Mouse (Mus musculus) thymus, postnatal 0 days (tissue): Measurements from ENCODE around the gene Heatr9. TPM values are rescaled to one million over a fixed set of nuclear protein-coding genes. Genes with fewer than 3 reads are reported as not detected.
A peak's percentile ranks its signal among the peaks of the same experiment; 100 is the strongest.
"Not testable (repeated sequence)": the region's sequence is repeated elsewhere in the genome, so short reads cannot be mapped to it uniquely, and the experiment has no call there.

Experiments used
- DNase-seq: peaks from one replicate; pipeline ENCODE4 v3.0.0-alpha.2; 2015; ENCODE audit warnings: low spot score
- polyA plus RNA-seq: library from polyadenylated mRNA; unstranded; fragments of >200 nt; fragmentation: Nextera tagmentation; extraction: Ambion mirVana; gene quantifications from 2 replicates; pipeline ENCODE4 v1.2.1, GENCODE M21; 2015

Heatr9 gene
- polyA plus RNA-seq, result not detected in 2 replicates

DNA sequence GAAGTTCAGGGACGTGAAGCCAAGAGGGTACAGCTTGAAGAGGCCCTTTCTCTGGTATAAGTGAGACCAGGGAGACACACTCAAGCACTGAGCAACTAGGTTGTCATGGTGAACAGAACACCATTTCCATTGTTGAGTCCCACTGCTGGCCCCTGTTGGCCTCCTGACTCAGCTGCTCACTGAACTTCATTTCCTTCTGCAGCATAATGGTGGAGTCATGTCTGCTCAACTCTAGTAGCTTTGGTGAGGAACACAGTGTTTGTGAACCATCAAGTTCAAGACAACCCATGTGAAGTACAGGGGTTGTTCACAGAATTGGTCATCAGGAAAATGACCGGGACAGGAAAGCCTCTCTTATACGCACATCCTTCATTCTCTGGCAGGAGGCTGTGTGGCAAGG, at the start of gene Heatr9:
TSS of gene Heatr9 (minus strand) at position 101 of the 400 bp plus-strand sequence.
- DNase-seq, result no peak

DNA sequence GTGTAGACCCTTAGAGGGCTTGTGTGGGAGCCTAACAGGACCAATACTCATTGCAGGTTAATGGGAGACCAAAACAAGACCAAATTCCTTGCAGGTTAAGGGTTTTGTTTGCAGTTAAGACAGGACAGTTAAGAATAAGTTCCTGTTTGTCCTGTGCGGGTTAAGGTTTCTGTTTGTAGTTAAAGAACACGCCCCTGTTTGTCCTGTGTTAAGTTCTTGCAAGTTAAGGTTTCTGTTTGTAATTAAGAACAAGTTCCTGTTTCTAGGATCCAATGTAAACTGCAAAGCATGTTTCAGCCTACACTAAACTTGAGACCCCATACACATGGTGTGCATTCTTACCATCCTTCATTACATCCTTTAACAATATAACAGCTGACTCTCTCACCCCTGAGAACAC, 48.2 kb upstream of the Heatr9 start:
- no peak for DNase-seq

DNA sequence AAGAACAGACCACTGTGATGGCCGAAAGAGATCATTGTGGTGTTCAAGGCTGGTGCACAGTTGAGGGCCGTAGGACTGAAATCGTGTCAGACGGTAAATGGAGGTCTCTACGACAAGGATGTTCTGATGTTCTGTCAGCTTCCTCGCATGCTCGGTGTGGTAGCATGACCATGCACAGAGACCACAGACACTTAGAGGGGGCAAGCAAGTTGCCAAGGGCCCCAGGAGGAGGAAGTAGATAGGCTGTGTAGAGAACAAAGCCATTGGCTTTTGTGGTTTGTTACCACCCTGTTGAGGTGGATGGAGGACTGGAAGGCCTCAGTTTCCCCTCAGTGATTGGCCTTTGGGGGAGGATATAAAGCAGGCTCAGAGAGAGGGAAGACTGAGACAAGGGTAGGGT, 47.3 kb upstream of the Heatr9 start:
- no peak for DNase-seq

DNA sequence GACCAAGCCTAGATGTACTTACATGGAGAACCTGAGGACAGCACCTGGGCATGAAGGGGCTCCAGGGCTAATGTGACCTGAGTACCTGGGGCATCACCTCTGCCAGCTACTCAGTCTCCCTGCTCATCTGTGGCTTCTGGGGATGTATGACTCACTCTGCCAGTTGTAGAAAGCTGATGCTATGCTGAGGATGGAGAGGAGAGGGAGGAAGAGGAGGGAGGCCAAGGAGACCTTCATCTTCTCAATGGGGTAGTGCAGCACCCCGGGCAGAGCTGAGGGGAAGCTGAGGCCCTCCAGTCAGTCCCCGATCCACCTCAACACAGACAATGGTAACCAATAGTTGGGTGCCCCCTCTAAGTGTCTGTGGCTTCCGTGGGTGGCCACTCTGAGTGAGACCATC, 46.8 kb upstream of the Heatr9 start:
- DNase-seq, result no peak

DNA sequence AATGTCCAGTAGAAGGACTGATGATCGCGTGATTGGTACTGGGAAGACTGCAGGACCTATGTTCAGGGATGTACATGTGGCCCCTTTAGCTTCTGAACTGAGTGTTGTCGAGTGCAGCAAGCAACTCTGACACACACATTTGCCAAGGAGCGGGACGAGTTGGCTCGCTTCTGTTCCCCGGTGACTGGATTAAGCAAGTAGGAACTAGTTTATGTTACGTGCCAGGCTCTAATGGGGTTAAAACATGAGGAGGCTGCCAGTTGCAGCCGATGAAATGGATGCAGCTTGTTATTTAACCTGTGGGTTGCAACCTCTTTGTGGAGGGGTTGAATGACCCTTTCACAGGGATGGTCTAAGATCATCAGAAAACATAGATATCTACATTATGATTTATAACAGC, 46.1 kb upstream of the Heatr9 start:
- no peak for DNase-seq

DNA sequence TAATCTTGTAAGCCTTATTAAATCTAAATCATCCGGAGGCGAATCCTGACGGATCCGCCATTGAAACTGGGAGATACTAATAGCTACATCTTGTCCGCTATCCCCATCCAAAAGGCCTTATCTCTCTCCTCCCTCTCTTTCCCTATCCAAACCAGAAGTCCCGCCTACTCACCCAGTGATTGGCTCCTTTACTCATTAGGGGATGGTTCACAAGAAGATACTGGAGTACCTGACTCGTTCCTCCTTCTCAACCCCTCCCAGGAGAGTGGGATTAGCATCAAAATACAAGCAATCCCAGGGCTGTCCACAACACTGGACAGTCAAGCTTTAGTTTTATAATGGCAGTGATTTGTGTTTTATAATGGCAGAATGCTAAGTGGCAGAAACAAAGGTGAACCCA, 45.3 kb upstream of the Heatr9 start:
- DNase-seq, result no peak

DNA sequence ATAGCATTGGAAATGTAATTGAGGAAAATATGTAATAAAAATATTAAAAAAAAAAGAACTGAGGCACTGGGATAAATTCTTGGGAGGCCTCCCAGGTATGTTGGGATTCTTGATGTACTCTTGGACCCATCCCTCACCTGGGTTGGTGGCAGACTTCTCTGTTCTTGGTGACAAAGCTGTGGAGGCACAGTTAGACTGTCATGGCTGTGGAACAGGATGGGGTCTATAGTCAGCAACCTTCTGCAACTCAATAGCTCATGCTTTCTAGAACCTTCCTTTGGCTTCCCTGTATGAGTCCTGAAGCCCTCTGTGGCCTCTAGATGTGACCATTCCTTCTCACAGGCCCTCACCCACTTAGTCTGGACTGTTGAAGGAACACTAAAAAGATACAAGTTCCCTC, 44.6 kb upstream of the Heatr9 start:
- DNase-seq, result no peak

DNA sequence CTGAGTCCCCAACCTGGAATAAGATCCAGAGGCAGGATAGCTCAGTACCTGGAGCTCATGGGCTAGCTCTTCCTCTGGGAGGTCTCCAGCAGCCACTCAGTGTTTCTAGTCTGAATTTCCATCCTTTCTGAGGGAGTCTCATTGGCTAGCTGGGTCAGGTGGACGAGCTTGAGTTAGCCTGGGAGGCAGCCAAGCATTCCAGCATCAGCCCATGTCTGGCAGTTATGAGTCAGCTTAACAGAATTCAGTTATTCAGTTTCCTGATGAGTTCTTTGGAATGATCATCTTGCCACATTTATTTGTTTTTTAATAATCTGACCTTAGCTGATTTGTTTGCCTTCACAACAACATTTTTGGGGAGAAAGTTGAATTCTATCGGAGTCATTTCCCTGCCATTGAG, 41.8 kb upstream of the Heatr9 start:
- no peak for DNase-seq

DNA sequence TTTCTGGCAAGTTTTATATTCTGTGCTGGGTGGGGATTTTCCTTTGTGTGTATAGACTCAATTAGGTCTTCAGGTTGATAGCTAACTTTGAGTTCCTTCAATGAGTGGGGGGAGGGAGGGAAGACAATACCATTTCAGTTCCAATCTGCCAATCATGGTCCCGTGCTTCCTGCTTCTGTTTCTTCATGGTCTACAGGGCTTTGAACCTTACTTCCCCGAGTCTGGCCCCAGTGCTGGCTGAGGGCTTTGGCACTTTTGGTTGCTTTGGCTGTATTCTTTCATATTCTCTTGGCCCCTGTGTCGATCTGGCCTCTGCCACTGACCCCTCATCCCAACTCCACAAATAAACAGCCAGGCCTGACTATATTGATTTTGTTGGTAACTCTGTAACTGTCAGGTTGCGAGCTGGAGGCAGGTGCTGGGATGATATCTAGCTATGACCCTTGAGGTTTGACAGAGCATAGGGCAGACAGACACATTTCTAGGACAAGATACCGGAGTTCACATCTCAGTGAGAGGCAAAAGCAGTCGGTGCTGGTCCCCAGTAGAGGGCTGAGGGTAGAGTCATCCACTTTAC, 40.4 kb upstream of the Heatr9 start:
- DNase-seq, result no peak

DNA sequence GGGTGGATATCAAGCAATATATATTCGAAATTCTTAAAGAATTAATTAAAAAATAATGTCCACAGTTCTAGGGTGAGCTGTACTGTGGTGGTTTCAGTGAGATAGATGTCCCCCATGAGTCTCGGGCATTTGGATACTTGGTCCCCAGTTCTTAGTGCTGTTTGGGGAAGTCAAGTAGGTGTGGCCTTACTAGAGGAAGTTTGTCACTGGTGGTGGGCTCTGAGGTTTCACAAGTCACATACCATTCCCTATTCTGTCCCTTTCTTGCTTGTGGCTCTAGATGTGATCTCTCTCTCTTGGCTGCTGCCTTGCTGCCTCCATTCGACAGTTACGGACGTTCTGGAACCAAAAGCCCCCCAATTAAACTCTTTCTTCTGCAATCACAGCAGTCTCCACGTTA, 38.4 kb upstream of the Heatr9 start:
- no peak for DNase-seq

DNA sequence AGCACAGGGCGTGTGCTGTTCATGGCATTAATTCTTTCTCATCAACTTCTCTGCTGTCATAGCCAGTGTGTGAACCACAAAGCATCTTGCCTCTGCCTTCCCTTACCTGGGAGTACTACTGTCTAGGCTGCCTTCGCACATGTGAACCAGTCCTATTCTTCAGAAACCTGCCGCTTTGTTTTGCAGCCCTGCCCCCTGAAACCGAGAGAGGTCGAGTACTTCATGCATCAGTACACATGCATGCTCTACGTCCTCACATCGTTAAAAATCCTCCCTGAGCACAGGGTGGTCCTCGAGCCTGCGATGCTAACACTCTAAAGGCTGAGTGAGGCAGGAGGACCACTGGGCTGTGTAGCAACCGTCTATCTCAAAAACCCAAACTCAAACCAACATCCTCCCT, 35.1 kb upstream of the Heatr9 start:
- no peak for DNase-seq

DNA sequence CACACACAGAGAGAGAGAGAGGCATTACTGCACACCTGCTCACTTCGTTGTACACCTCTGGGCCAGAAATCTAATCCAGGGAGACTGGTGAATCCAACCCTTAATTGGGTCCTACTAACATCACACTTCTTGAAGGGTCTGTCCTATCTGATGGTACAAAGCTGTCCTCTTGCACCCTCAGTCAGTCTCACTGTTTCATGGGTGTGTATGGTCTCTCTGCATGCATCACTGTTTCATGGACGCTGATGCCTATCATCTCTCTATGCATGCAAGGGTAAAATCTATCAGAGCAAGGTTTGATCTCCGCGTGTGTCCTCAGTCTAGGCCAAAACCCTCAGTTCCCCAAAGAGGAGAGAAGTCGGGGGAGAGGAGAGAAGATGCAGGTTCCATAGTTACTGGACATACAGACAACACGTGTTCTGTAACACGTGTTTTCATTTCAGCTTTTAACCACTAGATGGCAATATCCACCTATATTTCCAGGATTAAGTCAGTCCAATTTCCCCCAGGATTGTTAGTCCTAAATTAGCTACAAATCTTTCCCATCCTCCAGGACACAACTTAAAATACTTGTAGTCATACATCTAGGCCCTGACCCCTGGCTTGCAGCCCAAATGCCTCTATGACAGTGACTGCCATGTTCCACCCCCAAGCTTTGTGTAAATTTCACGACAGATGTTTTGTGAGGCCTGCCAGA, 34.3 kb upstream of the Heatr9 start:
- DNase-seq, result peak; percentile 48

DNA sequence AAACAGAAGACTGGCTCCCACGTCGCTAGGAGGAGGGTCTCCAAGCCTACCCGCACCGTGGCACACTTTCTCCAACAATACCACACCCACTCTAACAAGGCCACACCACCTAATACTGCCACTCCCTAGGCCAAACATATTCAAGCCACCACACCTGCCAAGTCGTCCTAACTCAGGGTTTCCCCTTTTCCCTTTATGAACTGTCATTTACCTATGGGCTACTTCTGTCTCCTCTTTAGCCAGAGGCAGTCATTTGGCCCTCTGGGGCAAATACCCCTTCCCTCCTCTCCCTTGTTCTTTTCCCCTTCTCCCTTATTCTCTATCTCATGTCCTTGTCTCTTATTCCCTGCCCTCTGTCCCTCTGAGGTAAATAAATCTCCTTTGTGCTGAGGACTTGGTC, 29.7 kb upstream of the Heatr9 start:
- no peak for DNase-seq

DNA sequence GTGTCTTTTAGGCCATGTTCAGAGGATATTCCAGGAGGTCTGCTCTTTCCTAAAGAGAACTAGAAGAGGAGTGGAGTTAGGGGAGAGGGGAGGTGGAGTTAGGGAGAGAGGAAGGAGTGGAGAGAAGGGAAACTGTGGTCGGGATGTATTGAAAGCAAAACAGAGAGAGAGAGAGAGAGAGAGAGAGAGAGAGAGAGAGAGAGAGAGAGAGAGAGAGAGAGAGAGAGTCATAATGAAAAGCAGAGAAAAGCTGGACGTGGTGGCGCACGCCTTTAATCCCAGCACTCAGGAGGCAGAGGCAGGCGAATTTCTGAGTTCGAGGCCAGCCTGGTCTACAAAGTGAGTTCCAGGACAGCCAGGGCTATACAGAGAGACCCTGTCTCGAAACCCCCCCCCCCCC, 29.1 kb upstream of the Heatr9 start:
- DNase-seq, result not testable (repeated sequence)

DNA sequence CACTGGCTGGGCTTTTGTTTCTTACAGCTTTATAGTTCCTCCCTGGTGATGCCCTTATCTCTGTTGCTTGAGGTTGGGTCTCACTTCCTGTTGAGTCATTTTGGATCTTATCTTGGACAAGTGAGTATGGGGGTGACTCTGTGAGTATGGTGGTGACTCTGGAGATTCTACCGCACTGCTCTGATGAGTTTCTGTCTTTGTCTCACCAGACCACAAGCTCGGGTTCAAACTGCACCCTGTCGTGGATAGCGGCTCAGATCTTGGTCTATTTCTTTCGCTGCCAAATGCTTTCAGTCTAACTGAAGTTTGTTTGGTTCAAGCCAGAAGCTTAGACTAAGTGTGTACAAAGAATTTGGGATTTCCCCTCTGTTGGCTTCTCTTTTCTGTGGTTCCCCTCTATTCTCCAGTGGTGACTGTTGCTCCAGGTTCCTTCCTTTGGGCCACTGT, 28.2 kb upstream of the Heatr9 start:
- DNase-seq, result peak; percentile 34

DNA sequence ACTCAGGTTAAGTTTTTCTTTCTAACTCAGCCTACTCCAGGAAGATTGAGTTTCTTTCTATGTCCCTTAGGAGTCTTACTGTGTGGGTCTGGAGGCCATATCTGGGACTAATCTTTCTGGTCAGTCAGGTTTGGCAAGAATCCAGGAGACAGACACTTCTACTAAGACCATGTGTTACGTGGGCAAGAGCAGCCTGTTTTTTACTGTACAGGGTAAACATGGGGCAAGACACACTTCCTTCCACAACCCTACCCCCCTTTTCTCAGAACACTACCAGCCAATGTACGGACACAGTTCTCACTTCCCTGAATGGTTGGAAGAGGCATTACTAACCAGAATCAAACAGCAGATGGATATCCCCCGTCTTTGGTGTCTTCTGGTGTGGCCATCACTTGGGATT, 22.2 kb upstream of the Heatr9 start:
- no peak for DNase-seq

DNA sequence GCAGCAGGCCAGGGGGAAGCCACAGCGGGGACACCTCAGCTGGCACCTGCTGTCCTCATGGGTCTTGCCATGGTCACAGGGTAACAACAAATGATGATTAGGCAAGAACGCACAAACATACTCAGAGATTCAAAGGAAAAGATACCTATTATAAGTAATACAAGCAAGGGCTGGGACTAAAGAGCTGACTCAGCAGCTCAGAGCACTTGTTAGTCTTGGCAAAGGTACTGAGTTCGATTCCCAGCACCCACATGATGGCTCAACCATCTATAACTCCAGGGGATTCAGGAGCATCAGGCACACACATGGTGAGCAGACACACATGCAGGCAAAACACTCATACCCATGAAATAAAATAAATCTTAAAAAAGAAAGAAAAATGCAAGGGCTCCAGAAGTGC, 19.4 kb upstream of the Heatr9 start:
- no peak for DNase-seq

DNA sequence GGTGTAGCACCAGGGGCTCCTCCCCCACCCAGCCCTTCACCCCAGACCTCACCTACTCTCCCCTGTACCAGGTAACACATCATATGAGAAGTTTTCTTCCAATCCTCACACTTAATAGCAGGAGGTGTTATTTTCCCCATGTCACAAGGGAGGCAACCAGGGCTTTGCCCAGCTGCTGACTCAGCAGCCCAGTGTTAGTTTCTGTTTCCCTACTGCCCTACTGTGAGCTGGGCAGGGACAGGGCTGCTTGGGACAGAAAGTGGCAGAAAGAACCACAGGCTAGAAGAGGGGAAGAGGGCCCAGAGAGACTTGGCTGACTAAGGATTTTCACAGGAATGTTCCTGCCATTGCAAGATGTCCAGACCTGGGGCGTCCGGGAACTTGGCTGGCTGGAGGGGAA, 19.0 kb upstream of the Heatr9 start:
- DNase-seq, result no peak

DNA sequence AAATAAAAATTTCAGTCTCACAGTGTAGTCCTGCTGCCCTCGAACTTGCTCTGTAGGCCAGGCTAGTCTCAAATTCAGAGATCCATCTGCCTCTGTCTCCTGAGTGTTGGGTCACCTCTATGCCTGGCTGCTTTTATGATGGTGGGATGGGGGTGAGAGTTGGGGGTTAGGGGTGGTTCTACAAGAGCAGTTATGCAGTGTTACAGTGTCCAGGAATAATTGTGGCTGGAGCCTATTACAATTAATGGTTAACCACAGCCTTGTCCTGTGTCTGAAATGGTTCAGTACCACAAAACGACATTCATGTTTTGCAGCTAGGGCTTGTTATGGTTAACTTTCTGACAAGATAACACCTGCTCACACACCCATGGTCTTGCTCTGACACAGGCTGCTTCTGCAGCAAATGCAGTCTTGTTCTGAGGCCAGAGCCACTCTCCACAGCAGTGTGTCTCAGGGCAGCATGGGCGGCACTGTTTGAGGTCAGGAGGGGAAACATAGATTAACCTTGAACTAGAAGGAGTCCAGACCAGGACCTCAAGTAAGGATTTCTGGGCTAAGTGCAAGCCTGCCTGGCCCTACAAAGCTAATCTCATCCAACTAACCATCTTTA, 16.8 kb upstream of the Heatr9 start:
- no peak for DNase-seq

DNA sequence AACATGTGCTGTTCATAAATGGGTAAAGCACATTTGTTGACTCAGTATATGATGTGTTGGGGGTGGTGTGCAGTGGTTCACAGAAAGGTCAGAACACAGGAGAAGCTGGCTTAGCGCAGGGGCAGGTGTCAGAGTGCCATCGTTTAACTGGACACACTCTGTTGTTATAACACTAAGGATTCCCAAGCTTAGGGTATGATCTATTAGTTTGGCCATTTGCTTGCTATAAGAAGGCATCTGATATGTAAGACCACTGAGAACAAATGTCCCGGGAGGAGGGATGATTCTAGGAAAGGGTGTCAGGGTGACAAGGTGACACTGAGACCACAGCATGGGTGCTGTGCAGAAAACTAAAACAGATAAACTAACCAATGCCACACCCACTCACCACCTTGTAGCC, 14.9 kb upstream of the Heatr9 start:
- DNase-seq, result no peak

DNA sequence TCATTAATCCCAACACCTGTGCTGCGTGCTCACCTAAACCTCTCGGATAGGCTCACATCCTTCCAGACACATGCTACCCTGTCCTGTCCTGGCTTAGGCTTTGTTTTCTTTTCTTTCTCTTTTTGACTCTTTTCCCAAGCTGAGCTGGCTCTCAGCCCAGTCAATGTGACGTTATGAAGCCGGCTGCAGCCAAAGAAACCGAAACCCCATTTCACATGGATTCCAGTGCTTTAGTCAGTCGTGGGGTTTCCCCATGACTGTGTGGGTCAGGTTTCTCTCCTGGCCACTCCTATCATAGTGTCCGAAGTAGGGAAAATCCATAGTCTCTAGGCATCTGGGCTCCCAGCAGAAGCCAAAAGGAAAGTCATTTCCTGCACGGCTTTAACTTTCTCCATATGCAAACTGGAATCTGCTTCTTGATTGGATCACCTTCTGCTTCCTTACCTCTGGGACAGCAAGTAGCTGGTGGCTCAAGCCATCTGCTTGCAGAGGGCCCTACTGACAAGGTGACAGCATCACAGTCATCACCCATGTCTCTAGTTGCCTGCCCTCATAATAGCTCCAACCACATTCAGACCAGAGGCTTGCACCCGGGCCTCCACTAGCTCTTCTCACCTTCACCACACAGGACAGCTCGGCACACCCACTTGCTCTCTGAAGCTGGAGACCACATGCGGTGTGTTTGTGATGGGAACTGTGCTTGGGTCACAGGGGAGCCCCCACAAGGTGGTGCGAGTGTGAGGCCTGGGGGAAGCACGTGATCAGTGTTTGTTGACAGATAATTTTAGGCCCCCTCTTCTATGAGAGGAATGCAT, 12.8 kb upstream of the Heatr9 start:
- DNase-seq, result no peak

DNA sequence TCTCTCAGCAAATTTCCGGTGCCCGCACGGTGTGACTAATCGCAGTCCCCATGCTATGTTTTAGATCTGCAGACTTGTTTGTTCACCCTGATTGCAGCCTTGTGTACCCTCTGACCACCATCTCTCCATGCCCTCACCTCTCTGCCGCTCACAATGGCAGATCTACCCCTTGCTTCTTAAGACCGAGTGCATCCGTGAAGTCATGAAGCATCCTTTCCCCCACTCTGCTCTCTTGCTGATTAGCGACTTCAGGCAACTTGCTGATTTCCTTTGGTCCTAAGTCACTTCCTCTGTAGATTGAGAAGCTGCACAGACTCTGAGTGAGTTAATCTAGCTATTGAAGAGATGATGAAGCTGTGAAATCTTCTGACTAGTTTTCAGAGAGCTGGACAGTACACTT, 12.2 kb upstream of the Heatr9 start:
- no peak for DNase-seq
